Mouse (Mus musculus): Measurements from ENCODE around the gene Wbp2.
"Not testable (repeated sequence)": the region's sequence is repeated elsewhere in the genome, so short reads cannot be mapped to it uniquely, and the experiment has no call there.

The Wbp2 gene

GRCm38 (mm10) chr11:116086258-116087193 is at the start of gene Wbp2:
Gene Wbp2, minus strand, starts transcription at chr11:116086995.
- peak; percentile 100 for DNase-seq (ENCODE audit: low read depth, low spot score)

GRCm38 (mm10) chr11:116134171-116134570 is 47.4 kb upstream of the Wbp2 start:
- no peak for DNase-seq (ENCODE audit: low read depth, low spot score)

DNA sequence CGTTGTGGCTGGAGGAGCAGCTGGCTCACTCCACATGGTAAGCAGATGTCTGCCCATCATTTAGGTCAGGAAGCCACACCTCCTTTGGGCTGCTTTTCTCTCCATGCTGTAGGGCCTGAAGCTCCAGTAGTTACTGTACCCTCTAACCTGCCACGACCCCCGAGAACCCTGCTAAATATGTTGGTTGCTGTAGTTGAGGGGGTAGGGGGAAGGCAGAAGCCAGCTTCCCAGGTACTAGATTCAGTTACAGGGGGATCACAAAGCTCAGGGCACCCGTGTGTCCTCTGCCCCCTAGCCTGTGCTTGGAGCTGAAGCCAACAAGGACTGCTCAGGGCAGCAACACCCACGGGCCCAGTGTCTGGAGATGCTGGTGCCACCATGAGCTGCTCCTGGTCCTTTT is 46.7 kb upstream of the Wbp2 start:
- DNase-seq (ENCODE audit: low read depth, low spot score): no peak

DNA sequence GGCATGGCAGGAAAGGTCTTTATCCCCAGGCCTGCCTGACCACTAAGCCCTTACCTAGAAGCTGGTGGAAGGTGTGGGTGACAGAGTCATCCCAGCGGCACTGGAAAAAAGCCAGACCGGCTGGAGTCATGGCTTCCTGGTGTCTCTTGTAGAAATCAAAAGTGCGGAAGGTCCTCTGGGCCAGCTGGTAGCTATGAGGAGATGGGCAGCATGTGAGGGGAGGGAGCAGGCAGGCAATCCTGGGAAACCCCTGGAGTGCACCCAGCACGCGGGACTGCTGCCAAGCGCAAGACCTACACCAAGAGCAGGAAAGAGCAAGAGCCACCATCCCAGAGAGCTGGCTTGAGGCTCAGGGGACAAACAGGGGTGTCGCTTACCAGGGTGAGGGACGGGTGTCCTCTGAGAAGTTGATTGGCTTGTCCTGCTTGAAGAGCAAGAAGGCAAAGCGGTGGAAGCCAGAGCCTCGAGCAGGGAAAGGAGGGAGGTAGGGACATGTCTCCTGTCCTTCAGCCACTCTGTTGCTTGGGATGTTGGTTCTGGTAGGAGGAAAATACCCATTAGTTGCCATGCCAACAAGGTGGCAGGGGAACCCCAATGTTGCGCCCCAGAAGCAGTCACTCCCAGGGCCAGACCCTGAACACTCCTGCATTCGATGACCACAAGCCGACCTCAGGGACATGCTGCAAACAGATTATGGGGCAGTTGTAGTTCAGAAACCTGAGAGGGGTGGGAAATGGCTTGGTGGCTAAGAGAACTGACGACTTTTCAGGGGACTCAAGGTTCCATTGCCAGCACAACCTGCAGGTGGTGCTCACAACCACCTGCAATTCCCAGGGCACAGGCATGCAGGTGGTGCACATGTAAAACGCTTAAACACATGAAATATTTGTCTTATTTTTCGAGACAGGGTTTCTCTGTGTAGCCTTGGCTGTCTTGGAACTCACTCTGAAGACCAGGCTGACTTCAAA is 45.9 kb upstream of the Wbp2 start:
- DNase-seq (ENCODE audit: low read depth, low spot score): no peak

DNA sequence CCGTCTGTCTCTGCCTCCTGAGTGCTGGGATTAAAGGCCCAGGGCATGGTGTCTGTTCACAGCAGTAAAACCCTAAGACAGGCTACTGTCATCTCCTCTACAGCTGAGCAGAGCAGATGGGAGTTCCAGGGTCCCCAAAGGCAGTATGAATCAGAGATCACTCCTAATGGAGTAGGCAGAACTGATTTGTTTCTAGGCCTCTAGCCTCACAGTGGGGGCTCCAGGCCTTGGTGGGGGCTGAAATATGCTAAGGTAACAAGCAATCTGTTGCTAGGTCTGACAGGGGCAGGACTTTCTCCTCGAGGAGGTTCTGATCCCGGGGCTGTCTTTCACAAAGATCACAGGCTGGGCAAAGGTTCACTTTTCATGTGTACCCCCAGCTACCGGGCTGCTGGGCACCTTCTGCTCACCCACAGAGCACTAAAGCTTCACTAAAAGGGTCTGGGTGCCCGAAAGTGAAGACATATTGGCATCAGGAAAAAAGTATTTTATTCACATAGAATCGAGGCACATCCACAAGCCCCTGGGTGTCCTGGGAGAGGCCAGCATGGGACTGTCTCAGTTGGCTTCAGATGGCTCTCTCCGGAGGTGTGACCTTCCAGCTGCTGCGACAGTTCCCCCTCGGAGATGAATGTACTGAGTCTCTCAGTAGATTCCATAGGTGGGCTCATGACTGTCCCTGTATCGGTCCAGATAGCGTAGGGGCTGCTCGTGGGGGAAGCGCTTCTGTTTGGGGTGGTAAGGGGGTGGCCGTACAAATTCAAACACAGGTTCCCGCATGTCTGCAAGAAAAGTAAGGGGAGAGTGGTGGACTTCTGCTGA is 44.8 kb upstream of the Wbp2 start:
- DNase-seq (ENCODE audit: low read depth, low spot score): no peak

GRCm38 (mm10) chr11:116130488-116131205 is 43.9 kb upstream of the Wbp2 start, which contains the start of gene Trim65:
Gene Trim65, minus strand, starts transcription at chr11:116131128.
- DNase-seq (ENCODE audit: low read depth, low spot score): peak; percentile 72

GRCm38 (mm10) chr11:116129993-116130487 is 43.2 kb upstream of the Wbp2 start:
- DNase-seq (ENCODE audit: low read depth, low spot score): no peak

DNA sequence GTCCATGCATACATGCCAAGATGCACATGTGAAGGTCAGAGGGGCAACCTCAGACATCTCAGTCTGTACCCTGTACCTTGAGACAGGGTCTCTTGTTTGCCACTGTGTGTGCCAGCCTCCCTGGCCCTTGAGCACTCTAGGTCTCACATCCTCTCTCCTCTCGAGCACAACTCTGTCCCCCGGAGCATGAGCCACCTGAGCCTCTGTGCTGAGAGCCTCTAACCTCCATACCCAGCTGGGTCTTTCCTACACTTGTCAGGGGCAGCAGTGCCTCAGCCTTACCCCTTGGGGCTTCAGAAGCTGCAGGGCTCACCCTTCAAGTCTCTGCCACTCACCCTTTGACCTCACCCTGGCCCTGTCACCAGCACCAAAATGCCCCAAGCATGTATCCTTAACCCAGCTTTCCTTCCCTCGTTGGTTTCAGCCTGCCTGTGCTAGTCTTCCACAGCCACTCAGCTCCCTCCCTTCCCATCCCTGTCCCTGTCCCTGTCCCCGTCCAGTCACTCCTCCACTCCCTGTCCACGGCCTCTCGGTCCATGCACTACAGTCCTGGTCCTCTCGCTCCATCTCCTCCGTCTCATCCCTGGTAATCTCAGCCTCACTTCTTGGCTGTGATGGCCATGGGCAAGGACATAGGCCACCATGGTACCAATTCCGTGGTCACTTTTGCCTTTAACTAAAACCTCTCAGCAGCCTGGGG is 42.4 kb upstream of the Wbp2 start:
- DNase-seq (ENCODE audit: low read depth, low spot score): no peak

DNA sequence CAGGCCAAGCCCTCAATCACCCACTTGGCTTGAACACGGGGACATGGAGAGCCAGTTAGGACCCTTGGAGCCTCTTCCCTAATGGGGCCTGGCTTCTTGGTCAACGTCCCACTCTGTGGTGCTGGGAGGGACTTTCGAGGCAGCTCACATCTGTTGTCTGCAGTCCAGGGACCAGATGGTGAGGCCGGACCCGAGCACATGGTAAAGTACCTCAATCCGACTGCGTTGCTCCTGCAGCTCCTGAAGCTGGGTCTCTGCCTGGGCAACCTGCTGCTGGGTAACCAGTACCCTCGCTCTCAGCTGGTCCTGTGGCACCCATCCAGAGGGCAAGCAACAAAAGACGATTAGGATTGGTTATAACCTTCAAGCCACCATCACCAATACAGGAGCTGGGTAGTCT is 41.2 kb upstream of the Wbp2 start:
- no peak for DNase-seq (ENCODE audit: low read depth, low spot score)

DNA sequence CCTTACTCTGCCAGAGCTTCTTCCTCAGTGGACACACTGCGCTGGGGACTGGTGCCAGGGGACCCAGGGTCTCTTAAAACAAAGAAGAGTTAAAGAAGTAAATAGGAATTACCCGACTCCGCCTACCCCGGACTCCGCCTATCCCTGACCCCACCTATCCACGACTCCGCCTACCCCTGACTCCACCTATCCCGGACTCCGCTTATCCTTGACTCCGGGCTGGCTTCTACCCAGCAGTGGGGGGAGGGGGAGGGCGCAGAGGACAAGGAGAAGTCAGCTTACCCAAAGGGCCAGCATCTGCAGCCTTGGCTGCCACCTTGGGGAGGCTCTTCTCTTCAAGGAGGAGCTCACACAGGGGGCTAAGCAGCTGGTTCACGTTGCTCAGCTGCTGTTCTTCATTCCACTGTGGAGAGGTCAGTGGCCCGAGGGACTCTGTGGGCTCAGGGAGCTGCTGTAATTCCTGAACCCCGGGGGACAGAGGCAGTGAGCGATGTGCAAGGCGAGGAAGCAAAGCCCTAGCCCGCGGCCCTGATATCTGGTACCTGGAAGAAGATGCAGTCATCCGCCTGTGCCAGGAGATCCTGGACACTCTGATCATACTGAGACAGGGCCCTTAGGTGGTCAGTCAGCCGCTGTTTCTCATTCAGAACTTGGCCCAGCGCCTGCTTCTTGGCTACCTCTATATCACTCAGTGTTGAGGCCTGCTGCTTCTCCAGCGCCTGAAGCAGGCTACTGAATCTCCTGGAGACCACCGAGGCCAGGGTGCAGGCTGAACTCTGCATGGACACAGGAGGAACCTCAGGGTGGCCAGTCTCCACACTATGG is 40.6 kb upstream of the Wbp2 start, which contains the start of gene Trim47:
TSS of gene Trim47 (minus strand) at position 55 of the 825 bp plus-strand sequence.
- peak; percentile 87 for DNase-seq (ENCODE audit: low read depth, low spot score)

DNA sequence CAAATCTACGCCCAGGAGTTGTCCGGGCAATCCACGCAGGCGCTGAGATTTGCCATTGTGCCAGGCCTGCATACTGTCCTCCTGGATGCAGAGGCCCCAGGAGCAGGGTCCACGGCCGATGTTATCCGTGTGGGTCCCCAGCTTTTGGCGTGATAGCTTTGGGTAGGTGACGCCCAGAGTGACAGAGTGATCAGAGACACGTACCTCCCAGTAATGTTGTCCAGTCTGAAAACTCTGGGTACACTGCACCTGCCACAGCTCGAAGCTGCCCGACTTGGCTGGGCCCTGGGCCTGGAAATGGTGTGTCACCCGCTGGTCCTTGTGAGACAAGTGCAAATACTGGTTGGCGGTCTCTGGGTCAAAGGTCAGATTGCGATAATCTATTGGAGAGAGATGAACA is 39.5 kb upstream of the Wbp2 start:
- DNase-seq (ENCODE audit: low read depth, low spot score): no peak

GRCm38 (mm10) chr11:116121731-116122245 is 35.0 kb upstream of the Wbp2 start:
- not testable (repeated sequence) for DNase-seq (ENCODE audit: low read depth, low spot score)

GRCm38 (mm10) chr11:116117819-116118218 is 31.0 kb upstream of the Wbp2 start:
- peak; percentile 79 for DNase-seq (ENCODE audit: low read depth, low spot score)

DNA sequence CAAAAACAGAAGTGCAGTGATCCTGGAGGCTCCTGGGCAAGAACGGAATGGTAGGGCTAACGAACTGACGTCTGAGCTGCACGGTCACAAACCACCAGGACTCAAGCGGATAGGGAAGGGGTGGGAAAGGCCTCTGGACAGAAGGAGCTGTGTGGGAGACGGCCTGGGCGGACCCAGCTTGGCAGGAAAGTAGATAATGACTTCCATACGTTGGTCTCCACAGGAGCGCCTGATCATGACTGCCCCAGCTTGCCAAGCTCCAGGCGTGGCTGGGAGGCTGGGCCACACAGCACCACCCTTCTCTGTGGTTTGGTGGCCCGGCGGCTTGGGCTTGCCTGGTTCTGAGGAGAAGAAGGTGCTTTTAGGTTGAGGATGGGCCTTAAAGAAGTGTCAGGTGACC is 30.4 kb upstream of the Wbp2 start:
- no peak for DNase-seq (ENCODE audit: low read depth, low spot score)

DNA sequence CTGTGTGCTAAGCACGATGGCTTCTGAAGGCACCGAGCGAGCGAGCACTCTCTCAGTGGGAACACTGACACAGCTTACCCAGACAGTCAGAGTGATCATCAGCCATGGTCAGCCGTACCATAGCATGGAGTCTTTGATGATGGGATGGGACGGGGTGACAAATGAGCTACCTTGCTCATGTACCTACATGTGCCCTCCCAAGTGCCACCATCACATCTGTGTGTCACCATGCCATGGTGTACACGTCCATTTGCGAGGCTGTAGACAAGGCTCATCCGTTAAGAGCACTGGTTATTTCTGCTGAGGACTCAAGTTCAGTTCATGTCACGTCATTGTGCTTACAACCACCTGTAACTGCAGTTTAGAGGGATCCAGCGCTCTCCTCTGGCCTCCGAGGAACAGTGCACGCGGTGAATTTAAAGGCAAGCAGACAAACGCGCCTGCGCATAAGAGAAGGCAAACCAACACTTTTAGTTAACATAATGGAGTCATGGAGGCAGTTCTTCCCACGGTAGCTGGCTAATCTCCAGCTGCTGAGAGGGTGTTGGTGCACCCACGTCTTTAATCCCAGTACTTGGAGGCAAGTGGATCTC is 24.9 kb upstream of the Wbp2 start:
- no peak for DNase-seq (ENCODE audit: low read depth, low spot score)

DNA sequence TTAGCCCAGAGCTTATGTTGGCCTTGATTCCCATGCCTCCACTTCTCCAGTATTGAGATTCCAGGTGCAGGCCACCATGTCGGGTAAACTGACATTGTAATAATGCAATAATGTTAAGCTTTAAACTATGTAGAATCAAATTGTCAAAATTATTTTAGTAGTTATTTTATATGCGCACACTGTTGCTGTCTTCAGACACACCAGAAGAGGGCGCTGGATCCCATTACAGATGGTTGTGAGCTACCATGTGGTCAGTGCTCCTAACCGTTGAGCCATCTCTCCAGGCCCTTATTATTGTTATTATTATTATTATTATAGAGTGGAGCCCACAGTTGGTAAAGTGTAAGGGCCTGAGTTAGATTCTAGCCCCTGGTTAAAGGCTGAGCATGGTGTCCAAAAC is 24.3 kb upstream of the Wbp2 start:
- no peak for DNase-seq (ENCODE audit: low read depth, low spot score)

- DNase-seq (ENCODE audit: low read depth, low spot score): no peak
Measured at GRCm38 (mm10) chr11:116110540-116110939, 23.7 kb upstream of the Wbp2 start.

DNA sequence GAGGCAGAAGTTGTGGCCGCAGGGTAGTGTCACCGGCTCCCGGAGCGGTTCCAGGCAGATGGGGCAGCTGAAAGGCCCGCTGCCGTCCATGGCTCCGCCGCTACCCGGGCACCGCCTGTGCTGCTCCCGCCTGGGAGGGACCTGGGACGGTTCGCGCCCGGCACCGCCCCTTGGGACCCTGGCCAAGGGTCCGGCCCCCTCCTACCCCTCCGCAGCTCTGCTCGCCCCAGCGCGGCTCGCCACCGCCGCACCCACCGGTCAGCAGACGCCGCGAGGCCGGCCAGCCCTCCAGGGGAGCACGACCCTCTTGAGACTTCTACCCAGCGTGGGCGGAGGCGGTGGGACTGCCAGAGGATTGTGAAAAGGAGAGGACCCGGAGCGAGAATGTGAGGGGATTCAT is 23.3 kb upstream of the Wbp2 start:
- no peak for DNase-seq (ENCODE audit: low read depth, low spot score)

Measured in ES-CJ7 (cell line).